Mouse (Mus musculus) forelimb bud, embryonic 11.5 days (tissue): ENCODE results near the gene Snx29.

Source experiments
- DNase-seq: peaks from one replicate; pipeline ENCODE4 v3.0.0-alpha.2; 2012; ENCODE audit warnings: low read depth, low spot score

Snx29 gene

GRCm38 (mm10) chr16:11776528-11776927, 453.8 kb downstream of the Snx29 start:
- no peak for DNase-seq

DNA sequence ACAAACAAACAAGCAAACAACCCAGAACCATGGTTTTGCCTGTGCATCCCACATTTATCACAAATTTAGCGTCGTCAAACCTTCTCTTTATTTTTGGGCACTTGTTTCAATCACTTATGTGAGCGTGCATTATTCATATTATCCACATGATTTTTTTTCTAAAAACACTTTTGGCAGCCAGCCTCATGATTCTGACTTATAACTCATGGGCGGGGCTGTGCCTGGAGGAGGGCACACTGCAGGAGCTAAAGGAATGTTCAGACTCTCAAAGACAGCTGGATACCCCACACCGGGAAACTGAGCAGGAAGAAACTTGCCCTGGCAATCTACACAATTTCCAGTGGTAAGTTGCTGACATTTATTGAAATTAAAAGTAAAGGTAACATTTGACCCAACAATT, 455.5 kb downstream of the Snx29 start:
- DNase-seq = no peak

DNA sequence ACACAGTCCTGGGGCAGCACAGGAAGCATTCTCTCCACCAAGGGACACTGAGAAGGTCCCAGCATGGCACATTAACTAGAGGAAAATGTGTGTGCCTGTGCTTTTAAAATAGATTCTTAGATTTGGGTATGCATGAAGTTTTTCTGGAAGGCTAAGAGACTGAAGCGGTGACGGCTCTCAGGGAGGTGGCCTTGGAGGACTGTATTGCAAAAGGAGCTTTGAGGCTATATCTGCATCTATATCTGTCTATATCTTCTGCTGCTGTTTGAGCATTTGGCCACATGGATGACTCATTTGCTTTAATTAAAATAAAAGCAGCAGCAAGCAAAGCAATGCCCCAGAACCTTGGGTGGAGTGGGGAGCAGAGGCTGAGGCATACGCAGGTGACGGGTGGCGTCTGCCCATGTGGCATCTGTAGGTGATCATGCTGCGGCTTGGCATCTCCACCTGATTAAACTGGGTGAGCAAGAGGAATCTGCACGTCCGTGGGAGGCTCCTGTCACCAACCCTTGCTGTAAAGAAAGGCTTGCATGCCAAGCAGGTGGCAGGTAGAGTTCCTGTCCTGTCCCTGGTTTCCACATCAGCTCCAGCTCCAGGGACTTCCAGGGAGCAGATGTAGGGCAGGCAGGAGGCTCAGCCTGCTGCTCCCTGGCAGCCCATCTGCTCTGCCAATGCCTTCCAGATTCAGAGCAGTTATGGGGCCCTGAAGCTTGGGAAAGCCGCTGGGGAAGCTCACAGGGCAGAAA, 456.2 kb downstream of the Snx29 start:
- no peak for DNase-seq

DNA sequence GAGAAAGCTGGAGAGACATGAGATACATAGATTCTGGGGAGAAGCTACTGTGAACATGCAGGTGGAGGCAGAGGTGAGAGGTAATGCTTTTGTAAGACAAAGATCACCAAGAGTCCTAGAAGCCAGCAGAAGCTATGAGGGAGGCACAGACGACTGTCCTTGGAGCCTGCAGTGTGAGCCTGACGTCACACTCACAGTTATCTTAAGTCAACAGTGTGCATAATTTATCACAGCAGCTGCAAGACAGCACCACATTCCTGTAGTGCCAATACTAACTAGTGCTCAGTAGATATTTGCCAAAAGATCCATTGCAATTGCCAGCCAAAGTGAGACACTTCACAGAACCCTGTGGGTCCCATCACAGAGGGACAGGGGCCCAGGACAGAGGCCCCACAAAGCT, 459.4 kb downstream of the Snx29 start:
- DNase-seq = no peak

DNA sequence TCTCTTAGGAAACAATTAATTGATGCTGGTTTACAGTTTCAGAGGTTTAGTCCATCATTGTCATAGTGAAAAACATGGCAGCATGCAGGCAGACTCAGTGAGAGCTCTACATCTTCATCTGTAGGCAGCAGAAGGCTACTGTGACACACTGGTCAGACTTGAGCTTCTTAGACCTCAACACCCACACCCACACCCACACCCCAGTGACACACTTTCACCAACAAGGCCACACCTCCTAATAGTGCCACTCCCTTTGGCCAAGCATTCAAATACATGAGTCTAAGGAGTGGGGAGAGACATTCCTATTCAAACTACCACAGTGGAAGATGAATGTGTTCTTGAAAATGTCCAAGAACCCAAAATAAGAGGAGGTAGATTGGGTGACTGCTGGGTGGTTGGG, 460.6 kb downstream of the Snx29 start:
- DNase-seq = no peak

- DNase-seq = no peak
These were observed 461.6 kb downstream of the Snx29 start for GRCm38 (mm10) chr16:11784354-11784753.

DNA sequence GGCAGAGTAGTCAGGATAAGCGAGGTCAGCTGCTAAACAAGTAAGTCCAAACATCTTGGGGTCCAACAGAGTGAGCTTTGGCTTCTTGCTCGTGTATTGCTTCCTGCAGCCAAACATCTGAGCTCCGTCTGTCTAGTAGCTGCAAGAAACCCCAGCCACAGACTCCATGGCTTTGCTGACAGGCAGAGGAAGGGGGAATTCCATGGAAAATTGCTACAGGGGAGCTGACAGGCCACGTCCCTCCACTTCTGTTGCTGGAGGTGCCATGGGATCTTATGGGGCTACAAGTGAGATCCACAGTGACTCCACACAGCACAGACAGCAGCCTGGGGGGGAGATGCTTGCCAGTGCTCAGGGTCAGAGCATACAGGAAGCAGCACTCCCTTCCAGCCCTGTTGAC, 463.1 kb downstream of the Snx29 start:
- DNase-seq = no peak

DNA sequence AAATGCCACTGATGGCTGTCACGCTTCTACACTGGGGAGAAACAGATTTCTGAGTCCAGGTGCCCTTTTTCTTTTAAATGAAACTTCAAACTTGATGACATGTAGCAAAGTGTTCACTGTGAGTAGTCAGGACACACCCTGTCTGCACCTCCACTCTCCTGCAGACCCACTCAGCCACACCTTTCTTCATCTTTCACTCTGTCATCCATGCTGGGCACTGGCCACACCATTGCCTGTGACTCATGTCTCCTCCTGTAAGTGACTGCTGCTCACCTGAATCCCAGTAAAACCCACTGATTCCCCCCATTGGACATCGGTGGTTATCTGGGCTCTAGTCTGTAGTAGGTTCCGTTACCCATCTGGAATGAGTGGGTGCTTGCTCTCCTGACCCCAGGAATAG, 467.8 kb downstream of the Snx29 start:
- no peak for DNase-seq

GRCm38 (mm10) chr16:11793391-11793790, 470.7 kb downstream of the Snx29 start:
- no peak for DNase-seq

- DNase-seq = no peak
These were observed 471.9 kb downstream of the Snx29 start for GRCm38 (mm10) chr16:11794628-11795027.

DNA sequence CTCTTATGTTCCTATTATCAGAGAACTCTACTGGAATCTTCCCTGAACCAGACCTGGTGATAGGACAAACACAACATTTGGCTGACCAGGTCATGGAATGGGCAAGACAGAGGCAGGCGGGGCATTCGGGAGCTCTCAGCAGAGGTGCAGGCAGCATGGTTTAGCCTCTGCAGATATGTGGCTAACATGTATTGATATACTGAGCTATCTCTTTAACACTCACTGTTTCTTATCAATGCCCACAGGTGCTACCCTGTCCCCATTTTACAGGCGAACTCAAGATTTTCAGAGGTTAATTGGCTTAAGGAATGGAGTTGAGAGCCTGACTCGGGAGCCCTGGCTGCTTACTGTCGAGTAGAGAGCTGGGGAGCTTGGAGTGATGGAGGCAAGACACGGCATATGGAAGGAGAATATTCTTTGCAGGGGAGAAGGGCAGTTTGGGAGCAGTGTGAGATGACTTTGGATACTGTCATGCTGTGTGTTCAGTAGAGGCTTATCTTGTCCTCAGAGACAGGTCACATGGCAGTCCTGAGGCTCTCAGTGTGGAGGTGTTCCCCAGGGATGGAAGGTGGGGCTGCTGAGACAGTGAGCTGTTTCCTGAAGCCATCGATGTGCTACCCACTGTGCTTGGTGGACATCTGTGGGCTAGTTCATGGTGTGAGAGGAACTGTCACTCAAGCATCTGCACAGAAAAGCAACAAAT, 473.2 kb downstream of the Snx29 start:
- DNase-seq = no peak

DNA sequence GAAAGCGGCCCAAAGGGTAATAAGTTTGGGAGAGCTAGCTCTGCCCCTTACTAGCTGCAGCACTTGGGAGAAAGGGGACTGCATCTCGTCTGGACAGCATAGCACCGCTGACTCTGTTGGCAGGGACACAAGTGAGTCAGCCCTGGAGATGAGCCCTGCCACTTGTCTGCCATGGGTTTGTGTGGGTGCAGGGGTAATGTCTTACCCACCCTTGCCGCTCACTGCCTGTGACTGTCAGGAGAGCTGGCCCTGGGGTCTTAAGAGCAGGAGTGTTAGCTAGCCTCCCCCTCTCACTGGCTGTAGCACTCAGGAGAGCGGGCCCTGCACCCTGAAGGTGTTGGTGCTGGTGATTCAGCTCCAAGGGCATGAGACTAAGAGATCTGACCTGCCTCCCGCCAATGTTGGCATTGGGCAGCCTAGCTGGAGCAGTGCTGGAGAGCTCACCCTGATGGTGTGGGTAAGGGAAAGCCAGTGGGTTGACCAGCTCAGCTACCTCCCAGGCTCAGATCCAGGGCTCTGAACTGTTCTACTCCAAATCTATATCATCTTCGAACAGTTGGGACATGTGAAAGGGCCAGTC, 479.3 kb downstream of the Snx29 start:
- DNase-seq = no peak
